7 mouse cellular contexts compared by ENCODE assay signal in the genomic region with DNA sequence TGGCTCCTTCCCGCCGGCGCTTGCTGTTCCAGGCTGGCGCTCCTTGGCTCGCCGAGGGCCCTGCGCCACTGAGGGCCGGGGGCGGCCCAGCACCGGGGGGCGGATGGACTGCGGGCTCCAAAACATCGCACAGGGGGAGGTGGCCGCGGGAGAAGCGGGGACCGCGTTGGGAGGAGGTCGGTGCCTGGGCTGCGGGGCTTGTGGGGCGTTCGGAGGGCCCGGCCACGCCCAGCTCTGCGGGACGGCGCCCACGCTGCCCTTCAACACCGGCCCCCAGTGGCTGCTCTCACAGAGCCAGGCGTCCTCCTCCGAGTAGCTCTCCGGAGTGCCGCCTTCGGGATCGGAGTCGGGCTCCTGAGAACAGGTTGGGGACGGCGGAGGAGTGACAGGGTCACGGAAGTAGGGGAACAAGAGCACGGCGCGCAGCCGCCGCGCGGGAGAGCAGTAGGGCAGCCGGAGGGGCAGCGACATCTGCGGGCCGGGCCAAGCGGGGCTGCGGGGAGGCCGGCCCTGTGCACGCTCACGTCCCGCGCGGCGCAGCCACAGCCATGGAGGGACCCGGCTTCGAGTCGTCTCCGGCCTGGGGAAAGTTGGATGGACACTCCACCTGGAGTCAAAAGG. TPM values are rescaled to one million over a fixed set of nuclear protein-coding genes. Genes with fewer than 3 reads are reported as not detected.
DNase-seq lines count a peak whose midpoint lies in the region; ATAC-seq lines count a peak whose summit lies in the region.

No protein-coding gene starts in this region.

- H3K4me3 ChIP-seq in embryonic facial prominence, embryonic 15.5 days (replicated peaks), result peak overlapping the region; percentile 72
- peak overlapping the region; percentile 80 for H3K4me3 ChIP-seq in heart, embryonic 15.5 days
- H3K4me3 ChIP-seq in midbrain, embryonic 11.5 days (ENCODE audit: low read depth, low read length), result peak overlapping the region; percentile 66

- peaks cover 21% of the 10 kb centered on the region; the same call in 1 of the 2 replicates for H3K4me1 ChIP-seq in embryonic facial prominence, embryonic 15.5 days
- H3K4me1 ChIP-seq in heart, embryonic 15.5 days (replicated peaks), result peaks cover 27% of the 10 kb centered on the region
- H3K4me1 ChIP-seq in midbrain, embryonic 11.5 days (ENCODE audit: control insufficient read depth, insufficient read depth, low read length), result peaks cover 15% of the 10 kb centered on the region

- H3K4me2 ChIP-seq in embryonic facial prominence, embryonic 15.5 days (replicated peaks), result peak overlapping the region; percentile 91
- peak overlapping the region; percentile 87 for H3K4me2 ChIP-seq in heart, embryonic 15.5 days
- H3K4me2 ChIP-seq in midbrain, embryonic 11.5 days, result peak overlapping the region; percentile 81

- peak; percentile 64 for DNase-seq in R1 (ENCODE audit: low read depth, low spot score)
- peak; percentile 70 to 76 for DNase-seq in left cerebral cortex, postnatal 36 days (ENCODE audit: low spot score in 2 of 2)
- DNase-seq in midbrain, embryonic 11.5 days (ENCODE audit: low spot score, missing footprints), result no peak
- peak; percentile 69 to 73 for DNase-seq in spleen, adult 18-20 months

- H3K27me3 ChIP-seq in embryonic facial prominence, embryonic 15.5 days, result no peaks in the 10 kb centered on the region
- H3K27me3 ChIP-seq in heart, embryonic 15.5 days, result no peaks in the 10 kb centered on the region
- no peaks in the 10 kb centered on the region for H3K27me3 ChIP-seq in midbrain, embryonic 11.5 days (ENCODE audit: control insufficient read depth, insufficient read depth, low read length)

- ATAC-seq in CD4-positive, CD25-positive, alpha-beta regulatory T cell, adult 4 months, result peak; percentile 9
- ATAC-seq in embryonic facial prominence, embryonic 15.5 days (ENCODE audit: insufficient number of reproducible peaks, low FRiP score, low TSS enrichment, low read depth), result peak; percentile 81
- peak; percentile 83 for ATAC-seq in heart, embryonic 15.5 days (replicated peaks; ENCODE audit: insufficient number of reproducible peaks, insufficient read depth, low FRiP score, low read depth)
- ATAC-seq in midbrain, embryonic 11.5 days (ENCODE audit: low FRiP score), result peak; percentile 81

- intact Hi-C loops in left cerebral cortex, postnatal 36 days (cut with DNase I), result no loop called here

- under 1% methylated on average over 54 of the region's 63 CpGs for WGBS in embryonic facial prominence, embryonic 15.5 days
- under 1% methylated on average over 63 of the region's 63 CpGs for WGBS in heart, embryonic 15.5 days
- WGBS in midbrain, embryonic 11.5 days, result under 1% methylated on average over 63 of the region's 63 CpGs

- H3K9ac ChIP-seq in embryonic facial prominence, embryonic 15.5 days, result peak overlapping the region; percentile 87
- H3K9ac ChIP-seq in heart, embryonic 15.5 days, result peak overlapping the region; percentile 93
- peak overlapping the region; percentile 96 for H3K9ac ChIP-seq in midbrain, embryonic 11.5 days (ENCODE audit: low read length)

- H3K9me3 ChIP-seq in embryonic facial prominence, embryonic 15.5 days (replicated peaks), result no peaks in the 10 kb centered on the region
- no peaks in the 10 kb centered on the region for H3K9me3 ChIP-seq in heart, embryonic 15.5 days (replicated peaks)
- H3K9me3 ChIP-seq in midbrain, embryonic 11.5 days (ENCODE audit: control insufficient read depth, low read length), result no peaks in the 10 kb centered on the region

- H3K27ac ChIP-seq in embryonic facial prominence, embryonic 15.5 days (replicated peaks), result peak overlapping the region; percentile 97
- peak overlapping the region; percentile 98 for H3K27ac ChIP-seq in heart, embryonic 15.5 days
- peak overlapping the region; percentile 97 for H3K27ac ChIP-seq in midbrain, embryonic 11.5 days (ENCODE audit: low read depth, low read length)

- H3K36me3 ChIP-seq in embryonic facial prominence, embryonic 15.5 days, result peaks cover 6% of the 10 kb centered on the region; the same call in 1 of the 2 replicates
- H3K36me3 ChIP-seq in heart, embryonic 15.5 days, result 0 out of 2 replicates have a peak, but pooled peaks cover 4% of the 10 kb centered on the region
- H3K36me3 ChIP-seq in midbrain, embryonic 11.5 days (ENCODE audit: control insufficient read depth, insufficient read depth, low read length), result no peaks in the 10 kb centered on the region

RNA-seq across cellular contexts. Expression of a gene that starts 0.6 kb away (rescaled TPM):
- polyA plus RNA-seq in CD4-positive, CD25-positive, alpha-beta regulatory T cell, adult 4 months (2017; shearing (Covaris generic)), result under 1 TPM in 1 of 2 experiments, not detected in 1; 0.94 TPM
- polyA plus RNA-seq in embryonic facial prominence, embryonic 15.5 days (2015; fragmentation: Nextera tagmentation; extraction: Ambion mirVana), result 1.8 and 2.4 TPM in 2 replicates
- polyA plus RNA-seq in heart, embryonic 15.5 days (2015; fragmentation: Nextera tagmentation; extraction: Ambion mirVana), result 1.7 and 2.1 TPM in 2 replicates
- under 1 TPM in 1 of 2 experiments, not detected in 1; 0.32 TPM for total RNA-seq in left cerebral cortex, postnatal 36 days (2021)
- 1.4 and 2.0 TPM in 2 replicates for polyA plus RNA-seq in midbrain, embryonic 11.5 days (2014; fragmentation: Nextera tagmentation; extraction: Ambion mirVana)

RNA-seq across cellular contexts. Expression of a gene that starts 20.4 kb away (rescaled TPM):
- polyA plus RNA-seq in CD4-positive, CD25-positive, alpha-beta regulatory T cell, adult 4 months (2017; shearing (Covaris generic)), result 10 to 100 TPM; 17.7 to 21.3 TPM
- polyA plus RNA-seq in embryonic facial prominence, embryonic 15.5 days (2015; fragmentation: Nextera tagmentation; extraction: Ambion mirVana), result 18.6 and 19.2 TPM in 2 replicates
- 10.5 and 14.0 TPM in 2 replicates for polyA plus RNA-seq in heart, embryonic 15.5 days (2015; fragmentation: Nextera tagmentation; extraction: Ambion mirVana)
- total RNA-seq in left cerebral cortex, postnatal 36 days (2021), result 1 to 10 TPM; 6.0 to 7.1 TPM
- 9.0 and 10.4 TPM in 2 replicates for polyA plus RNA-seq in midbrain, embryonic 11.5 days (2014; fragmentation: Nextera tagmentation; extraction: Ambion mirVana)

Comparison
In these comparisons a context has a peak if more than half of its experiments do, and no peak if none do; other contexts are left out.
1. ATAC-seq: peak in every context shown above with its lines; median percentile 83 in heart, embryonic 15.5 days; 81 in embryonic facial prominence, embryonic 15.5 days; 81 in midbrain, embryonic 11.5 days; 9 in CD4-positive, CD25-positive, alpha-beta regulatory T cell, adult 4 months.